Mouse (Mus musculus): ENCODE results near the gene Nt5e. TPM values are rescaled to one million over a fixed set of nuclear protein-coding genes. Genes with fewer than 3 reads are reported as not detected.

Nt5e gene
- polyA plus RNA-seq, 1 experiment from 2014 or later: 4.0 TPM

DNA sequence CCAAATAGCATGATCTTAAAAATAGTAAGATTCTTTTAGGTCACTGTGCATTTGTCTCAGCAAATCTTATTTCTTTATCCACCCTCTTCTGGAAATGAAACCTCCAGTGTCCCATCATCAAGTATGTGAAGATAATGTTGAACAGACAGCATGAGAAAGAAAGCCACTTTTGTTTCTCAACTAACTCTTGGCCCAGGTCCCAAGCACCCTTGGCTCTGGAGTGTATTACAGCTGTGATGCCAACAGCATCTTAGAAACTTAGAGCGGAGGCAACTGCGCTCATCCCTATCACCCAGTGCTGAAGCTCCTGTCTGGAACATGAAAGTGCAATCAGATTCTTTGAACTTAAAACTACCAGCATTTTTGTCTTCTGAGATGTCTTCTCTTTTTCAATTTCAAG is 42.7 kb downstream of the Nt5e start:
- no peak overlapping the region for H3K4me2 ChIP-seq (ENCODE audit: low read depth, low read length)
- no peak overlapping the region for H3K9ac ChIP-seq (ENCODE audit: low read depth, low read length)
- H3K27me3 ChIP-seq (replicated peaks; ENCODE audit: control insufficient read depth, insufficient read depth, low read length): no peaks in the 10 kb centered on the region
- no peaks in the 10 kb centered on the region for H3K4me1 ChIP-seq (ENCODE audit: control insufficient read depth, insufficient read depth, low read length)
- no peak overlapping the region for H3K27ac ChIP-seq (ENCODE audit: low read length)
- no peaks in the 10 kb centered on the region for H3K36me3 ChIP-seq (ENCODE audit: control insufficient read depth, insufficient read depth, low read length)
- H3K4me3 ChIP-seq (ENCODE audit: low read length): no peak overlapping the region
- WGBS: 92% methylated on average over 2 of the region's 2 CpGs
- no peaks in the 10 kb centered on the region for H3K9me3 ChIP-seq (ENCODE audit: control insufficient read depth, low read length)
- ATAC-seq: no peak

DNA sequence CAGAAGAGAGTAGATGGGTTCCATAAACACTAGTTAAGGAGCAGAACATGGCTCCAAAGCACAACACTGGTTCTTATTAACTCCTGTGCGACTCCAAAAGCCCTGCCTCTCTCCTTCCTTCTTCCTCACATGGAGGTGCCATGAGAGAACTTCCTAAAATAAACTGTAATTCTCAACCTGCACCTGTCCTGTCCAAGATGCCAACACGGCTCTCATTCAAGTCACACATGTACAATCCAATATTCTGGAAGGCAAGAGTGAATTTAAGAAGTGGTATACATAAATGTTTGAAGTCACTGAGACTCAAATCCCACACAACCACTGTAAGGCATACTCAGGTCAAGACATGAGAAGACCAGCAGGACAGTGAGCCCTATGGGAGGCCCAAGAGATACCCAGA is 44.2 kb downstream of the Nt5e start:
- Histone ChIP-seq H3K27me3 (replicated peaks; ENCODE audit: control insufficient read depth, insufficient read depth, low read length) (no peaks in the 10 kb centered on the region), H3K9me3 (ENCODE audit: control insufficient read depth, low read length) (no peaks in the 10 kb centered on the region), H3K36me3 (ENCODE audit: control insufficient read depth, insufficient read depth, low read length) (no peaks in the 10 kb centered on the region), H3K4me2 (ENCODE audit: low read depth, low read length) (no peak overlapping the region), H3K27ac (ENCODE audit: low read length) (no peak overlapping the region), H3K4me3 (ENCODE audit: low read length) (no peak overlapping the region), H3K9ac (ENCODE audit: low read depth, low read length) (no peak overlapping the region), H3K4me1 (ENCODE audit: control insufficient read depth, insufficient read depth, low read length) (no peaks in the 10 kb centered on the region)
- 91% methylated on average over 2 of the region's 2 CpGs for WGBS
- no peak for ATAC-seq

DNA sequence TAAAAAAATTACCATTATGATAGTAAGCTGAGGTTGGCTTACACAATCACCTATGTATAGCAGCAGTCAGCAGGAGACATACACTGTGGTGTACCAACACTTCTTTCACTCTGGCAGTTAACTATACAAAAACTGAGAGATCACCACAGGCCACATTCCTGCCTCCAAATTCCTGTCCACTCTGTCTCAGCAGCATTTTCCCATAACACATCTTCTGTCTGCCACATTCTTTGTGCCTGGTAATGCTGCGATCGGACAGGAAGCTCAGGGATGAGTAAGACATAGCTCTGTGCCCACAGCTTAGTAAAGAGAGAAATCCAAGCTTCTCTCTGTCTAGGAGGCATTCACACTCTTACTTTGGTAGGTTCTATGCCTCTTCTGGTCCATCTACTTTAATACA is 46.0 kb downstream of the Nt5e start:
- Histone ChIP-seq H3K27me3 (replicated peaks; ENCODE audit: control insufficient read depth, insufficient read depth, low read length) (no peaks in the 10 kb centered on the region), H3K36me3 (ENCODE audit: control insufficient read depth, insufficient read depth, low read length) (no peaks in the 10 kb centered on the region), H3K9me3 (ENCODE audit: control insufficient read depth, low read length) (no peaks in the 10 kb centered on the region), H3K4me1 (ENCODE audit: control insufficient read depth, insufficient read depth, low read length) (no peaks in the 10 kb centered on the region), H3K4me3 (ENCODE audit: low read length) (no peak overlapping the region), H3K27ac (ENCODE audit: low read length) (no peak overlapping the region), H3K9ac (ENCODE audit: low read depth, low read length) (no peak overlapping the region), H3K4me2 (ENCODE audit: low read depth, low read length) (no peak overlapping the region)
- 75% methylated on average over 2 of the region's 2 CpGs for WGBS
- ATAC-seq: no peak

DNA sequence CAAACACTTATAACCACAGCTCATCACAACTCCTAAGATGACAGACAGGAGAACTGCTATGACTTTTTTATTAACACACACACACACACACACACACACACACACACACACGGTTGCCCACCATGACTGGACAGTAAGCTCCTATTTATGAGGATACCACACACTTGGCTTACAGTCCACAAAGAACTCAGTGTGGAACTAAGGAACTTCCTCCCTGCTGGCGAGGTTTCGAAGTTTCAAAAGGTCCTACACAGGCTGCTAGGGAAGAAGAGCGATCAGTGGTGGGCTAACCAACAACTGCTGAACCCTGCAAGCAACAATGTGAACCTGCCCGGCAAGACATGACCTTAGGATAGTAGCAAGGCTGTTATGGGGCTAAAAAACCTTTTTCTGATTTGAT is 50.5 kb downstream of the Nt5e start:
- H3K9ac ChIP-seq (ENCODE audit: low read depth, low read length): no peak overlapping the region
- no peaks in the 10 kb centered on the region for H3K9me3 ChIP-seq (ENCODE audit: control insufficient read depth, low read length)
- no peak overlapping the region for H3K4me3 ChIP-seq (ENCODE audit: low read length)
- H3K4me2 ChIP-seq (ENCODE audit: low read depth, low read length): no peak overlapping the region
- no peaks in the 10 kb centered on the region for H3K36me3 ChIP-seq (ENCODE audit: control insufficient read depth, insufficient read depth, low read length)
- H3K27ac ChIP-seq (ENCODE audit: low read length): no peak overlapping the region
- no peak for ATAC-seq
- H3K4me1 ChIP-seq (ENCODE audit: control insufficient read depth, insufficient read depth, low read length): no peaks in the 10 kb centered on the region
- WGBS: 89% methylated on average over 5 of the region's 5 CpGs
- H3K27me3 ChIP-seq (replicated peaks; ENCODE audit: control insufficient read depth, insufficient read depth, low read length): no peaks in the 10 kb centered on the region

DNA sequence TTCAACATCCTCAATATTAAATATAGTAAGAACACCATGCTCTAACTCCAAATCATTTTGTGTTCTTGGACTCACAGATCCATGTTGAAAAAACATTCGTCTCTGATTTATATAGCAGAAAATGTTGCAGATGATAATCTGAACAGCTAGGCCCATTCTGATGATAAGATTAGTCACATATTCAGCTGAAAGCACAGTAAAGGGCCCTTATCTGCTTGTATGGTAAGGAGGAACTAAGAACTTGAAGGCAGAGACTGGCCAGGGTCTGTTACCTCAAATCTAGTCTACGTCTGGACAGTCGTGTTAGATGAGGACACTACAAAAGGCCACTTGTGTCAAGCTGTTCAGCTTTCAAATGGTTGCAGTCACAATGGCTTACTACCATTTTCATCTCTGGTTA is 52.1 kb downstream of the Nt5e start:
- no peak overlapping the region for H3K4me2 ChIP-seq (ENCODE audit: low read depth, low read length)
- no peak for ATAC-seq
- H3K27ac ChIP-seq (ENCODE audit: low read length): no peak overlapping the region
- H3K9me3 ChIP-seq (ENCODE audit: control insufficient read depth, low read length): no peaks in the 10 kb centered on the region
- no peaks in the 10 kb centered on the region for H3K27me3 ChIP-seq (replicated peaks; ENCODE audit: control insufficient read depth, insufficient read depth, low read length)
- H3K4me1 ChIP-seq (ENCODE audit: control insufficient read depth, insufficient read depth, low read length): no peaks in the 10 kb centered on the region
- H3K4me3 ChIP-seq (ENCODE audit: low read length): no peak overlapping the region
- WGBS: 86% methylated on average over 3 of the region's 3 CpGs
- H3K9ac ChIP-seq (ENCODE audit: low read depth, low read length): no peak overlapping the region
- no peaks in the 10 kb centered on the region for H3K36me3 ChIP-seq (ENCODE audit: control insufficient read depth, insufficient read depth, low read length)

DNA sequence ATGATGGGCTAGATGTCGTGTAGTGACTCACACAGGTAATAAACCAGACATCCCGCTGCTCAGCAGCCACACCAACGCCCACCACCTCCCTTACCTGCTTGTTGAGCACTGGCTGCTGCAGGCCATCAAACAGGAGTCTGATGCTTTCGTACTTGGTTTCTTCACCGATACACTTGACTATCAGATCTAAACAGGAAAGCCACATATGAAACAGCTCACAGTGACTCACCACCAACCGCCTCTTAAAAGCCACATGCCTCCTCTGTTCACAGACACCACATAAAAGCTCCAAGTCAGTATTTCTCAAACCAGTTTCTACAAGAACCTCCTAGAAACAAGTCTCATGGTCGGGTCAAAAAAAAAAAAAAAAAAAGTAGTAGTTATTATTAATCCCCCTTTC is 53.1 kb downstream of the Nt5e start:
- no peak overlapping the region for H3K9ac ChIP-seq (ENCODE audit: low read depth, low read length)
- WGBS: 61% methylated on average over 7 of the region's 7 CpGs

DNA sequence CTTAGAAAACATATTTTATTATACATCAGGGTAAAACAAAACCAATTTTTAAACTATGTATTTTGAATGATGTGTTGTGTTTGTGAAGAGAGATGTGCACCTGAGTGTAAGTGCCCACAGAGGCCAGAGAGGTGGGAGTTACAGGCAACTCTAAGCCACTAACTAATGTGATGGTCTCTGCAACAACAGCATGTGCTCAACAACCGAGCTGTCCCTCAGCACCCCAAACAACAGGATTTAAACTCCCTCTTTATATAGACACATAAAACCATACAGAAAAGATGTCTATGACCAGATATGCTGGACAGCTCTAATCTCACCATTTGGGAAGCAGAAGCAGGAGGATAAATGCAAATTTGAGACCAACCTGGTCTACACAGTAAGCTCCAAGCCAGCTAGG is 53.5 kb downstream of the Nt5e start:
- H3K4me2 ChIP-seq (ENCODE audit: low read depth, low read length): no peak overlapping the region
- ATAC-seq: no peak
- H3K4me1 ChIP-seq (ENCODE audit: control insufficient read depth, insufficient read depth, low read length): no peaks in the 10 kb centered on the region
- H3K36me3 ChIP-seq (ENCODE audit: control insufficient read depth, insufficient read depth, low read length): no peaks in the 10 kb centered on the region
- H3K27ac ChIP-seq (ENCODE audit: low read length): no peak overlapping the region
- no peaks in the 10 kb centered on the region for H3K27me3 ChIP-seq (replicated peaks; ENCODE audit: control insufficient read depth, insufficient read depth, low read length)
- WGBS: 64% methylated on average over 1 of the region's 1 CpGs
- no peak overlapping the region for H3K4me3 ChIP-seq (ENCODE audit: low read length)
- H3K9me3 ChIP-seq (ENCODE audit: control insufficient read depth, low read length): no peaks in the 10 kb centered on the region
- H3K9ac ChIP-seq (ENCODE audit: low read depth, low read length): no peak overlapping the region

More for the DNA sequence above, 53.1 kb downstream of the Nt5e start:
- no peak overlapping the region for H3K4me2 ChIP-seq (ENCODE audit: low read depth, low read length)
- no peaks in the 10 kb centered on the region for H3K27me3 ChIP-seq (replicated peaks; ENCODE audit: control insufficient read depth, insufficient read depth, low read length)
- H3K4me3 ChIP-seq (ENCODE audit: low read length): no peak overlapping the region
- H3K36me3 ChIP-seq (ENCODE audit: control insufficient read depth, insufficient read depth, low read length): no peaks in the 10 kb centered on the region
- H3K27ac ChIP-seq (ENCODE audit: low read length): no peak overlapping the region
- H3K4me1 ChIP-seq (ENCODE audit: control insufficient read depth, insufficient read depth, low read length): no peaks in the 10 kb centered on the region
- ATAC-seq: no peak
- H3K9me3 ChIP-seq (ENCODE audit: control insufficient read depth, low read length): no peaks in the 10 kb centered on the region

DNA sequence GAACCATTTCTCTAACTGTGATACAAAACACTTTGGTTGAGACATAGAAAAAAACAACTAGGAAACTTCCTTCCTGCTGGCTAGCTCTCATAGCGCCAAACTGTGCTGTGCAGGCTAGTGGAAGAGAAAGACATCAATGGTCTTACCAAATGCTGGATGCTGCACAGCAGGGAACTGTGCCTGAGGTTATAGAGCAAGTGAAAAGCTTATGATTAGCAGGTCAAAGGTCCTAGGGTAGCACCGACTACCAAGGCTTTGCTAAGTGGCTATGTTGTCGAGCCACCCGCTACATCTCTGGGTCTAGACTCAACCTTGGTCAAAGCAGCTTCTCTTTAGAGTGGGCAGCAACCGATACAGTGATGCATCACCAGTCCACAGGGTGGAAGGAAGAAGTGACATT is 61.8 kb downstream of the Nt5e start:
- 85% methylated on average over 5 of the region's 5 CpGs for WGBS
- Histone ChIP-seq H3K9ac (ENCODE audit: low read depth, low read length) (no peak overlapping the region), H3K4me1 (ENCODE audit: control insufficient read depth, insufficient read depth, low read length) (no peaks in the 10 kb centered on the region), H3K4me2 (ENCODE audit: low read depth, low read length) (no peak overlapping the region), H3K27me3 (replicated peaks; ENCODE audit: control insufficient read depth, insufficient read depth, low read length) (no peaks in the 10 kb centered on the region), H3K36me3 (ENCODE audit: control insufficient read depth, insufficient read depth, low read length) (0 out of 2 replicates have a peak, but pooled peaks cover 6% of the 10 kb centered on the region), H3K4me3 (ENCODE audit: low read length) (no peak overlapping the region), H3K9me3 (ENCODE audit: control insufficient read depth, low read length) (no peaks in the 10 kb centered on the region), H3K27ac (ENCODE audit: low read length) (no peak overlapping the region)
- ATAC-seq: no peak

DNA sequence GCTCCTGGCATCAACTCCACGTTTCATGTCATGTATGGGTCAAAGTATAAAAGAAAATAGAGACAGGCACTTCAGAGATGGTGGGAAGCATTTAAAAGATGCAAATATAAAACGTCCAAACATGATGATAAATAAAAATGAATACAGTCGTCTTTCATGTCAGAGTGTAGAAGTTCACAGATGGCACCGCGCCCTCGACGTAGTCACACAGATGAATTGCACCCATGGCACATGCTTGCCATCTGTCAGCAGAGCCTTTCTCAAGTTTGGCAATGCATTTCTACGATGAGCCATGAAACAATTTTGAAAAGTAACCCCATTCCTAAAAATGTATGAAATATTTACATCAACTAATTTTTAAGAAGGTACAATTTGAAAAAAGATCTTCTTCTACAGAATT is 67.9 kb downstream of the Nt5e start:
- no peaks in the 10 kb centered on the region for H3K27me3 ChIP-seq (replicated peaks; ENCODE audit: control insufficient read depth, insufficient read depth, low read length)
- H3K4me1 ChIP-seq (ENCODE audit: control insufficient read depth, insufficient read depth, low read length): no peaks in the 10 kb centered on the region
- no peak overlapping the region for H3K27ac ChIP-seq (ENCODE audit: low read length)
- no peak overlapping the region for H3K9ac ChIP-seq (ENCODE audit: low read depth, low read length)
- H3K4me2 ChIP-seq (ENCODE audit: low read depth, low read length): no peak overlapping the region
- H3K36me3 ChIP-seq (ENCODE audit: control insufficient read depth, insufficient read depth, low read length): 0 out of 2 replicates have a peak, but pooled peaks cover 10% of the 10 kb centered on the region
- WGBS: 80% methylated on average over 8 of the region's 8 CpGs
- no peaks in the 10 kb centered on the region for H3K9me3 ChIP-seq (ENCODE audit: control insufficient read depth, low read length)
- H3K4me3 ChIP-seq (ENCODE audit: low read length): no peak overlapping the region
- ATAC-seq: no peak

DNA sequence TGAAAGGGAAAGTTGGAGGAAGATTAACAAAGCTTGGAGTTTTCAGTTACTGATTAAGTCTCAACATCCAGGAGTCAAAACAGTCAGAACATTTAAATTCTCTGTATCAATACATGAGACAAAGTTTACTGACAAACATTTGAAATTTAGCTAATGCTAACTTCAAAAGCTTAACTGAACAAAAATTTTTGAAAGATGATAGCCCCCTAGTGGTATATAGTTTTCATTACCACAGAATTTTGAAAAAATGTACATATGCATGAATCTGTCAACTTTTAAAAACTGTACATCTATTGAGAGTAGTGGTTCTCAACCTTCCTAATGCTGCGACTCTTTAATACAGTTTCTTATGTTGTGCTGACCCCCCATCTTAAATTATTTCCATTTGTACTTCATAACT is 71.5 kb downstream of the Nt5e start:
- no peak overlapping the region for H3K4me2 ChIP-seq (ENCODE audit: low read depth, low read length)
- no peaks in the 10 kb centered on the region for H3K27me3 ChIP-seq (replicated peaks; ENCODE audit: control insufficient read depth, insufficient read depth, low read length)
- 89% methylated on average over 1 of the region's 1 CpGs for WGBS
- H3K4me1 ChIP-seq (ENCODE audit: control insufficient read depth, insufficient read depth, low read length): no peaks in the 10 kb centered on the region
- 0 out of 2 replicates have a peak, but pooled peaks cover 4% of the 10 kb centered on the region for H3K36me3 ChIP-seq (ENCODE audit: control insufficient read depth, insufficient read depth, low read length)
- H3K4me3 ChIP-seq (ENCODE audit: low read length): no peak overlapping the region
- ATAC-seq: no peak
- no peaks in the 10 kb centered on the region for H3K9me3 ChIP-seq (ENCODE audit: control insufficient read depth, low read length)
- no peak overlapping the region for H3K9ac ChIP-seq (ENCODE audit: low read depth, low read length)
- no peak overlapping the region for H3K27ac ChIP-seq (ENCODE audit: low read length)
